Mouse (Mus musculus) stomach, postnatal 0 days (tissue): ENCODE results near the gene Nr1d1.

Experiments
- CTCF ChIP-seq: IDR thresholded peaks from 2 replicates; pipeline ENCODE4 v1.5.1; 2016; ENCODE audit warnings: antibody characterized with exemption, low read depth, mild to moderate bottlenecking, moderate library complexity
- EP300 ChIP-seq: optimal IDR thresholded peaks from 2 replicates; pipeline ENCODE3; 2016; ENCODE audit warnings: antibody characterized with exemption

GRCm38 (mm10) chr11:98731134-98731533, 44.0 kb downstream of the Nr1d1 start:
- TF ChIP-seq CTCF (no peak), EP300 (no peak)
